Mouse (Mus musculus): ENCODE measurements around the gene Vmn2r106. TPM values are rescaled to one million over a fixed set of nuclear protein-coding genes. Genes with fewer than 3 reads are reported as not detected.

Vmn2r106 gene
- polyA plus RNA-seq (2016; fragmentation: Nextera tagmentation; extraction: Ambion mirVana), result not detected in 2 replicates

- no peak for DNase-seq (ENCODE audit: low spot score)
- no peaks in the 10 kb centered on the region for H3K36me3 ChIP-seq
- H3K9me3 ChIP-seq (replicated peaks), result 0 out of 2 replicates have a peak, but pooled peaks cover 4% of the 10 kb centered on the region
- 94% methylated on average over 1 of the region's 1 CpGs for WGBS
- H3K27me3 ChIP-seq (ENCODE audit: low read depth, poor library complexity, severe bottlenecking), result no peaks in the 10 kb centered on the region
- H3K4me3 ChIP-seq, result no peak within 1 kb of the TSS
- no peaks in the 10 kb centered on the region for H3K4me1 ChIP-seq
- H3K27ac ChIP-seq (replicated peaks), result no peak within 1 kb of the TSS
Measured at GRCm38 (mm10) chr17:20285453-20285852, at the start of gene Vmn2r106. TSS of gene Vmn2r106 (minus strand) at chr17:20285553.

GRCm38 (mm10) chr17:20305790-20306189 lies 20.4 kb upstream of the Vmn2r106 start:
- Histone ChIP-seq H3K9me3 (replicated peaks) (peaks cover 17% of the 10 kb centered on the region; the same call in 1 of the 2 replicates), H3K4me3 (no peak overlapping the region), H3K27ac (replicated peaks) (no peak overlapping the region), H3K27me3 (ENCODE audit: low read depth, poor library complexity, severe bottlenecking) (no peaks in the 10 kb centered on the region), H3K36me3 (no peaks in the 10 kb centered on the region), H3K4me1 (no peaks in the 10 kb centered on the region)
- no peak for DNase-seq (ENCODE audit: low spot score)
- 95% methylated on average over 1 of the region's 1 CpGs for WGBS

- H3K27ac ChIP-seq (replicated peaks), result no peak overlapping the region
- H3K27me3 ChIP-seq (ENCODE audit: low read depth, poor library complexity, severe bottlenecking), result no peaks in the 10 kb centered on the region
- no peak for DNase-seq (ENCODE audit: low spot score)
- 0 out of 2 replicates have a peak, but pooled peaks cover 4% of the 10 kb centered on the region for H3K9me3 ChIP-seq (replicated peaks)
- no peak overlapping the region for H3K4me3 ChIP-seq
- H3K36me3 ChIP-seq, result no peaks in the 10 kb centered on the region
- H3K4me1 ChIP-seq, result no peaks in the 10 kb centered on the region
Measured at GRCm38 (mm10) chr17:20286906-20287305, 1.6 kb upstream of the Vmn2r106 start.

- Histone ChIP-seq H3K9me3 (replicated peaks) (peaks cover 16% of the 10 kb centered on the region; the same call in 1 of the 2 replicates), H3K4me1 (no peaks in the 10 kb centered on the region), H3K27me3 (ENCODE audit: low read depth, poor library complexity, severe bottlenecking) (no peaks in the 10 kb centered on the region), H3K36me3 (no peaks in the 10 kb centered on the region), H3K27ac (replicated peaks) (no peak overlapping the region), H3K4me3 (no peak overlapping the region)
- DNase-seq (ENCODE audit: low spot score), result no peak
- WGBS, result 70% methylated on average over 4 of the region's 4 CpGs
Measured at GRCm38 (mm10) chr17:20255522-20255921, 29.8 kb downstream of the Vmn2r106 start.

GRCm38 (mm10) chr17:20234952-20235351 lies 50.4 kb downstream of the Vmn2r106 start, which contains the start of gene Vmn2r105:
TSS of gene Vmn2r105 (minus strand) at chr17:20235052.
- 89% methylated on average over 2 of the region's 2 CpGs for WGBS
- Histone ChIP-seq H3K36me3 (no peaks in the 10 kb centered on the region), H3K27ac (replicated peaks) (no peak within 1 kb of the TSS), H3K9me3 (replicated peaks) (peaks cover under 1% of the 10 kb centered on the region; the same call in 1 of the 2 replicates), H3K4me3 (no peak within 1 kb of the TSS), H3K4me1 (no peaks in the 10 kb centered on the region), H3K27me3 (ENCODE audit: low read depth, poor library complexity, severe bottlenecking) (no peaks in the 10 kb centered on the region)
- DNase-seq (ENCODE audit: low spot score), result no peak

Other genes with a start within 250 kb of the Vmn2r106 start
- gene Vmn2r104, start 237.2 kb downstream of the Vmn2r106 start, polyA plus RNA-seq (2016; fragmentation: Nextera tagmentation; extraction: Ambion mirVana), result not detected in 2 replicates
- not detected in 2 replicates for gene Fpr-rs7, start 171.3 kb downstream of the Vmn2r106 start, polyA plus RNA-seq (2016; fragmentation: Nextera tagmentation; extraction: Ambion mirVana)
- gene Fpr-rs6, start 102.5 kb downstream of the Vmn2r106 start, polyA plus RNA-seq (2016; fragmentation: Nextera tagmentation; extraction: Ambion mirVana), result not detected in 2 replicates
- not detected in 2 replicates for gene Vmn2r105, start 50.5 kb downstream of the Vmn2r106 start, polyA plus RNA-seq (2016; fragmentation: Nextera tagmentation; extraction: Ambion mirVana)
- gene Vmn2r107, start 59.7 kb upstream of the Vmn2r106 start, polyA plus RNA-seq (2016; fragmentation: Nextera tagmentation; extraction: Ambion mirVana), result not detected in 2 replicates
- gene Vmn1r224, start 128.6 kb upstream of the Vmn2r106 start, polyA plus RNA-seq (2016; fragmentation: Nextera tagmentation; extraction: Ambion mirVana), result not detected in 2 replicates
- gene Vmn2r108, start 195.8 kb upstream of the Vmn2r106 start, polyA plus RNA-seq (2016; fragmentation: Nextera tagmentation; extraction: Ambion mirVana), result not detected in 2 replicates
- not detected in 2 replicates for gene Vmn1r225, start 212.6 kb upstream of the Vmn2r106 start, polyA plus RNA-seq (2016; fragmentation: Nextera tagmentation; extraction: Ambion mirVana)